Mouse (Mus musculus) bone marrow, adult 2 months (tissue): ENCODE data around the gene Zfp398. TPM values are rescaled to one million over a fixed set of nuclear protein-coding genes. Genes with fewer than 3 reads are reported as not detected.
A peak's percentile ranks its signal among the peaks of the same experiment; 100 is the strongest.

ENCODE experiments used
- H3K27ac ChIP-seq: fragments of 200-500 bp; 2 replicates; pipeline ENCODE4 v1.5.1; 2012; ENCODE audit warnings: low read depth, mild to moderate bottlenecking, control low read depth, inconsistent platforms, low read length; ENCODE audit not compliant: control insufficient read depth, poor library complexity, insufficient read depth
- H3K4me1 ChIP-seq: fragments of 200-500 bp; 2 replicates; pipeline ENCODE4 v1.6.1; 2011; ENCODE audit warnings: low read length; ENCODE audit not compliant: control insufficient read depth, insufficient read depth
- H3K4me3 ChIP-seq: fragments of 200-500 bp; replicated peaks from 2 replicates; pipeline ENCODE3; 2011; ENCODE audit warnings: mild to moderate bottlenecking, low read depth, low read length, control low read depth; ENCODE audit not compliant: control insufficient read depth
- CTCF ChIP-seq: fragments of 200-500 bp; IDR thresholded peaks from 2 replicates; pipeline ENCODE4 v1.5.1; 2011; ENCODE audit warnings: low read length, control low read depth; ENCODE audit not compliant: control insufficient read depth, insufficient read depth
- POLR2A ChIP-seq: fragments of 200-500 bp; IDR thresholded peaks from 2 replicates; pipeline ENCODE4 v1.6.1; 2011; ENCODE audit warnings: low read depth, mild to moderate bottlenecking, control low read depth, low read length, borderline replicate concordance; ENCODE audit not compliant: control insufficient read depth
- WGBS: fragments of 180-500 bp; shearing (Covaris S2); methylation state at CpG from one replicate; pipeline ENCODE4 v1.1.7; 2018; 5-methylcytosine and 5-hydroxymethylcytosine counted together
- polyA plus RNA-seq: library from polyadenylated mRNA; stranded (reverse); fragments of >200 nt; gene quantifications from 2 replicates; pipeline ENCODE4 v1.2.4, GENCODE M21; 2011; ENCODE audit warnings: low replicate concordance; ENCODE audit not compliant: missing spikeins, insufficient read depth, insufficient read length

Gene Zfp398
- polyA plus RNA-seq, 1 experiment, result 5.7 TPM

DNA sequence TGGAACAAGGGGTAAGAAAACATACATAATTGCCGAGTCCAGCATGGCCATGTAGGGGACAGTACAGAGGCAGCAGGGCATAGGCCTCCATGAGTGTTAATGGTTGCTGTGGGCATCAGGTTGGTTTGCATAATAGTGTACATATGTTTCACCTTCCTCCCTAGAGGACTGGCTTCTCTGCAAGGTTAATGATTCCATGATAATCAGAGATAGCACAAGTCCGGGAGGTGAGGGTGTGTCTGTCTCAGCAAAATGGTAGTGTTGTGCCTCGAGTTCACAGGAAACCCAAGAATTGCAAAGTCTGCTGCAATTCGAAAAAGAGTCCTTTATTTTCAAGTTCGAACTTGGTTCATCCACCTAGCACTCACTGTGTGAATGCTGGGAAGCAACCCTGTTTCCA is 81.6 kb downstream of the Zfp398 start:
- no peak overlapping the region for H3K27ac ChIP-seq

DNA sequence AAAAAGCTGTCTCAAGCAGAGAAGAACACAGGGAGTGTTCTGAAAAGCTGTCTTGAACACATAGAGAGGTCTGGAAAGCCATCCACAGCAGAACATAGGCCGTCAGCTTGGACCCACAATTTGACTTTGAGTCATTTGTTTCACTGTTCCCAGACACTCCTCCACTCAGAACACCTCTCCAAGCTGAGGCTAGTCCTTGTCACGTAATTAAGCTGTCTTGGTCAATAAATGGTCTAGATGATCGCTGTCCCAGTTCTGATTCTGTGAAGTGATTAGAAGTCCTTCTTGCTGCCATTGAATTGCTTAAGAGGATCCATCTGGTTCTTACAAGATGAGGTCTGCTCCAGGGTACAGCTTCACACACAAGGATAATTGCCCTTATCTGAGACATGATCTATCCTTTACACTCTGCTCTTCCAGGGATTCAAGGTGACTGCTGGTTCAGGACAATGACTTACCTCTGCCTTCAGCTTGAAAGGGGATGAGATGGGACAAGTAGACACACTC is 83.4 kb downstream of the Zfp398 start:
- peaks cover 3% of the 10 kb centered on the region for H3K4me1 ChIP-seq
- H3K27ac ChIP-seq, result no peak overlapping the region
- H3K4me3 ChIP-seq, result no peak overlapping the region
- WGBS, result 89% methylated on average over 3 of the region's 3 CpGs
- TF ChIP-seq CTCF, result no peak
- TF ChIP-seq POLR2A, result no peak

More for the DNA sequence above, 81.6 kb downstream of the Zfp398 start:
- TF ChIP-seq POLR2A, result no peak
- no peak for TF ChIP-seq CTCF
- Histone ChIP-seq H3K4me3 (no peak overlapping the region), H3K4me1 (peaks cover 3% of the 10 kb centered on the region)
- WGBS, result 64% methylated on average over 5 of the region's 5 CpGs

DNA sequence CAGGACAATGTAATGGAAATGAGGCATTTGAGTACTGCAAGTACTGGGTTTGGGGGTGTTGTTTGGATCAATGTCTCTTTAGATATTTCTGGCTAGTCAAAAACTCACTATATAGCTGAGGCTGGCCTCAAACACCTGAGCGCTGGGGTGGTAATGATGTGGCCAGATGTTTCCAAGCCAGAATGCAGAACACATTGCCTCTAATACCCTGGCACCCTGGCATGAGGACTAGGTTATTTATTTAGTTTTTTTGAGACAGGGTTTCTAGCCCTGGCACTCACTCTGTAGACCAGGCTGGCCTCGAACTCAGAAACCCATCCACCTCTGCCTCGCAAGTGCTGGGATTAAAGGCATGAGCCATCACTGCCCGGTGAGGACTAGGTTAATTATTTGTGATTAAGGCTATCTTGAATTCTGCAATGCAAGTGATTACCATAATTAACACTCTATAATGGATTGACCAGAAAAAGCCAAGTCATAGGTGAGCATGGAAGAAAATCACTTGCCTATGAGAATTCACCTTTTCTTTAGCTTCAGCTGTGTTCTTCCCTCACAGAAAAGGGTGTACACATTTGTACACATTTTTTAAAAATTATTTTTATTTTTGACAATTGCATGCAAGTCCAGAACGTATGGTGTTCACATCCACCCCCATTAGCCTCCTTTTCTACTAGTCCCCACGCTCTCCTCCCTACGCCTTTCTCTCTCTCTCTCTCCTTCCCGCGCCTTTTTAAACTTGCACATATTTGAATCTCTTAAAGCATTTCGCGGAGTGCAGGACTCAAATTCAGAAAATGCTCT is 84.4 kb downstream of the Zfp398 start:
- Histone ChIP-seq H3K4me1 (peaks cover 3% of the 10 kb centered on the region), H3K27ac (no peak overlapping the region; the same call in 1 of the 2 replicates), H3K4me3 (peak overlapping the region; percentile 94)
- WGBS, result 30% methylated on average over 11 of the region's 11 CpGs
- no peak for TF ChIP-seq CTCF
- no peak for TF ChIP-seq POLR2A

DNA sequence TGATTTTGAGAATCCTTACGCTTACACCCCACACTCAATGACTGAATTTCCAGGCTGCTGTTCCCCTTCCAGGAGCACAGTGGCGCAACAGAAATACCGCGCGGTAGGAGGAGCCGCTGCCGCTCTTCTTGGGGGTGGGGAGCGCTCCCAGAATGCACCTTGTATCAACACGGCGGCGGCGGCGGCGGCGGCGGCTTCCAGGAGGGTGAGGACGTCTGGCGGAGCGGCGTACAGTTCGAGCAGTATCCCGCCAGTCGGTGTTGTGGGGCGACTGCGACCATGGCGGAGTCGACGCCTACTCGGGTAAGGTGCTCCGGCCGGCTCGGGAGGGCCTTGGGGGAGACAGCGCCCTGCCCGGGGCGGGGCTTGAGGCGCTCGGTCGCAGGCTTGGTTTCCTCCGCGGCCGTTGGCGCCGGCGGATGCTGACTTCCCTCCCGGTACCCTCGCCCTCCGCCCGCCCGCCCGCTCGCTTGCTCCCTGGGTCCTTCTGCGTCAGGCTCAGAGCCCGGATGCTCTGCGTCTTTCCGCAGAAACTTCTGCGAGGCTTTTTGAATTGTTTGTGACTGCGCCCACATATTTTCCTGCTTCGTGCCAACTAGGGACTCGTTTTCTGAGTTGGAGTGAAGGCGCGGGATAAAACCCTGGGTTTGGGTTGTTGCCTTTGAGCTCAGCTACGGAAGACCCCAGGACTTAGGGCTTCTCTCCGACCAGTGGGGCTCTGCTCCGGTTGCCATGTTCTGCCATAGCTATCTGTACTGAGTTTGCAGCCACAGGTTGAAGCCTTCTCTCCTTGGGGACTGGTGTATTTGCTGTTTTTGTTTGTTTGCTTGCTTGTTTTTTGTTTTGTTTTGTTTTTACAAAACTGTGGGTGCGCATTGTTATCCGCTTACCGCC is 85.2 kb downstream of the Zfp398 start, which contains the start of gene Zfp212:
Gene Zfp212 (plus strand): TSS at position 30 of the 894 bp plus-strand sequence.
- H3K27ac ChIP-seq, result peak within 1 kb of the TSS; percentile 98
- H3K4me1 ChIP-seq, result peaks cover 3% of the 10 kb centered on the region
- WGBS, result under 1% methylated on average over 67 of the region's 67 CpGs
- peak; percentile 35; the same call in 1 of the 2 replicates for TF ChIP-seq CTCF
- TF ChIP-seq POLR2A, result peak; percentile 44; the same call in 1 of the 2 replicates
- peak within 1 kb of the TSS; percentile 94 for H3K4me3 ChIP-seq

Other genes starting within 250 kb of the Zfp398 start
- 156 and 256 TPM in 2 replicates for gene Ezh2, start 240.3 kb upstream of the Zfp398 start, polyA plus RNA-seq
- 14.3 and 39.4 TPM in 2 replicates for gene Pdia4, start 22.2 kb upstream of the Zfp398 start, polyA plus RNA-seq
- not detected in 2 replicates for gene Zfp786, start 4.8 kb upstream of the Zfp398 start, polyA plus RNA-seq
- 2.7 and 2.9 TPM in 2 replicates for gene Zfp282, start 41.5 kb downstream of the Zfp398 start, polyA plus RNA-seq
- 9.0 and 12.3 TPM in 2 replicates for gene Zfp212, start 84.8 kb downstream of the Zfp398 start, polyA plus RNA-seq
- gene Zfp956, start 117.7 kb downstream of the Zfp398 start, polyA plus RNA-seq, result 9.5 and 13.0 TPM in 2 replicates
- gene Zfp777, start 213.2 kb downstream of the Zfp398 start, polyA plus RNA-seq, result 4.3 and 7.7 TPM in 2 replicates